Mouse (Mus musculus) limb, embryonic 14.5 days (tissue): ENCODE measurements around the gene Slc2a5. TPM values are rescaled to one million over a fixed set of nuclear protein-coding genes. Genes with fewer than 3 reads are reported as not detected.

Source experiments
- ATAC-seq: fragments of 200-750 bp; cut with Nextera tagmentation; 2 replicates; pipeline ENCODE4 v1.8.0; 2017; ENCODE audit warnings: low read depth, moderate number of reproducible peaks, moderate TSS enrichment; ENCODE audit not compliant: low FRiP score
- DNase-seq: peaks from one replicate; pipeline ENCODE4 v3.0.0-alpha.2; 2015; ENCODE audit warnings: low spot score
- H3K27ac ChIP-seq: fragments of 300-500 bp; sonication (generic); replicated peaks from 2 replicates; pipeline ENCODE4 v1.5.1; 2014; ENCODE audit warnings: low read depth, mild to moderate bottlenecking, low read length, moderate library complexity, mixed read lengths
- H3K27me3 ChIP-seq: fragments of 300-500 bp; sonication (generic); 2 replicates; pipeline ENCODE4 v1.6.1; 2014; ENCODE audit warnings: low read length, mixed read lengths; ENCODE audit not compliant: control insufficient read depth, insufficient read depth
- H3K36me3 ChIP-seq: fragments of 300-500 bp; sonication (generic); 2 replicates; pipeline ENCODE4 v1.6.1; 2014; ENCODE audit warnings: mild to moderate bottlenecking, low read length, moderate library complexity, mixed read lengths; ENCODE audit not compliant: control insufficient read depth, insufficient read depth
- H3K4me1 ChIP-seq: fragments of 300-500 bp; sonication (generic); 2 replicates; pipeline ENCODE4 v1.6.1; 2014; ENCODE audit warnings: antibody characterized with exemption, low read length, mixed read lengths; ENCODE audit not compliant: control insufficient read depth, insufficient read depth
- H3K4me2 ChIP-seq: fragments of 300-500 bp; sonication (generic); replicated peaks from 2 replicates; pipeline ENCODE4 v1.6.1; 2014; ENCODE audit warnings: low read depth, mild to moderate bottlenecking, low read length, moderate library complexity; ENCODE audit not compliant: severe bottlenecking
- H3K4me3 ChIP-seq: fragments of 300-500 bp; sonication (generic); replicated peaks from 2 replicates; pipeline ENCODE4 v1.5.1; 2014; ENCODE audit warnings: low read length
- H3K9ac ChIP-seq: fragments of 300-500 bp; sonication (generic); 2 replicates; pipeline ENCODE4 v1.6.1; 2014; ENCODE audit warnings: mild to moderate bottlenecking, low read depth, low read length, moderate library complexity; ENCODE audit not compliant: severe bottlenecking
- H3K9me3 ChIP-seq: fragments of 300-500 bp; sonication (generic); 2 replicates; pipeline ENCODE4 v1.6.1; 2016; ENCODE audit warnings: low read length; ENCODE audit not compliant: control insufficient read depth
- POLR2A ChIP-seq: fragments of 200-500 bp; IDR thresholded peaks from 2 replicates; pipeline ENCODE4 v1.8.0; 2012; ENCODE audit warnings: inconsistent platforms, mild to moderate bottlenecking, moderate library complexity, borderline replicate concordance; ENCODE audit not compliant: insufficient read depth, insufficient read length; ENCODE audit errors: extremely low read depth
- WGBS: fragments of 180-500 bp; shearing (Covaris S2); extraction: QIAGEN DNeasy Blood & Tissue Kit; methylation state at CpG from one replicate; pipeline ENCODE4 v1.1.7; 2014; 5-methylcytosine and 5-hydroxymethylcytosine counted together
- polyA plus RNA-seq, 2 experiments: library from polyadenylated mRNA; depleted of rRNA in 1 of 2; stranded (reverse) in 1 of 2; unstranded in 1 of 2; fragments of >200 nt; fragmentation: Nextera tagmentation in 1 of 2; extraction: Ambion mirVana in 1 of 2; gene quantifications; 2 replicates each; pipeline versions ENCODE4 v1.2.1 to v1.2.3; 2012 to 2014

Slc2a5 gene
- polyA plus RNA-seq, 2 experiments = 2.2 to 2.6 TPM

DNA sequence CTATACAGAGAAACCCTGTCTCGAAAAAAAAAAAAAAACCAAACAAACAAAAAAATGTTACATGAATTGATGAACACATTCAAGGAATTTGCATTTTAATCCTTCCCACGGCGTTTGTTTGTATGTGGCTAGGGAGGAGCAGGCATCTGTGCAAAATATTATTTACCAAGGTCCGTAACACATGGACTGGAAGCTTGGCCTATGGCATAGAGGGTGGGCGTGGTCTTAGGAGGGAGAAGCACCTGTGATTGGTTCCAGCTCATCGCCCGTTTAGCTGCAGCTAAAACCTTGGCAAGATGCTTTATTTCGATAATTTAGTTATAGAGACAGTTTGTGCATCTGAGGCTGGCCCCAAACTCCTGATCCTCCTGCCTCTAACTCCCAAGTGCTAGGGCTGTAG, 2.3 kb downstream of the Slc2a5 start:
- H3K4me1 ChIP-seq = peaks cover 13% of the 10 kb centered on the region

DNA sequence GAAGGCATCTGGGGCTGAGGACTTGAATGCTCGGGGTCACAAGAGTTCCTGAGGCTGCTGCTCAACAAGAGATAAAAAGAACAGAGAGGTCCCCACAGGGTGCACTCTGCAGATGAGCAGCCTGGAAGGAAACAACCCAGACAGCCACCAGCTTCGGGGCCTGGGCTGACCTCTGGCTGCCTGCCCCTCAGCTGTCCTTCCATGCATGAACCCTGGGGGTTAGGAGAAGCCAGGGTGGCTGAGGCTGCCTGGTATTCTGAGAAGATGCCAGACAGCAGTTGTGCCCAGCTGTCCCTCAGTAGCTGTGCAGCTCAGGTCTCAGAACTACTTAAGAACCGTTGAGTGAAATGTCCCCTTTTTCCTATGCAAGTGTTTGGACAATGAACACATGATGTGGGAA, 3.4 kb downstream of the Slc2a5 start:
- Histone ChIP-seq H3K9me3 (no peaks in the 10 kb centered on the region), H3K4me3 (no peak overlapping the region), H3K27ac (no peak overlapping the region), H3K27me3 (no peaks in the 10 kb centered on the region), H3K4me2 (no peak overlapping the region), H3K9ac (no peak overlapping the region), H3K36me3 (no peaks in the 10 kb centered on the region), H3K4me1 (peaks cover 13% of the 10 kb centered on the region)
- TF ChIP-seq POLR2A = no peak
- DNase-seq = no peak
- 71% methylated on average over 3 of the region's 3 CpGs for WGBS
- no peak for ATAC-seq

More for the DNA sequence above, 2.3 kb downstream of the Slc2a5 start:
- DNase-seq (no peak), ATAC-seq (no peak)
- no peak overlapping the region for H3K9ac ChIP-seq
- H3K9me3 ChIP-seq = no peaks in the 10 kb centered on the region
- no peaks in the 10 kb centered on the region for H3K36me3 ChIP-seq
- no peak overlapping the region for H3K27ac ChIP-seq
- TF ChIP-seq POLR2A = no peak
- no peak overlapping the region for H3K4me3 ChIP-seq
- no peak overlapping the region for H3K4me2 ChIP-seq
- H3K27me3 ChIP-seq = no peaks in the 10 kb centered on the region
- WGBS = 73% methylated on average over 8 of the region's 8 CpGs

DNA sequence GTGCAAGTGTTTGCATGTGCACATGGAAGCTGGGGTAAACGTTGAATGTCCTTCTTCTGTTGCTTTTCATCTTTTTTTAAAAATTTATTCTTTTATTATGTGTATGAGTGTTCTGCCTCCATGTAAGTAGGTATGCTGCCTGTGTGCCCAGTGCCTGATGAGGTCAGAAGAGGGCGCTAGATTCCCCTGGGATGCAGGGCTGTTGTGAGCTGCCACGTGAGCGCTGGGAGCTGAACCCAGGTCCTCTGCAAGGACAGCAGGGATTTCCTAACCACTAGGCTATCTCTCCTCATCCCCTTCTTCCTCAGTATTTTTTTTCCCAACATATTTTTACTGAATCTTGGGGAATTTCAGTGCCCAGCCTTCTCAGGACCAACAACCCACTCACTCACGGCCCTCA, 7.3 kb downstream of the Slc2a5 start:
- Histone ChIP-seq H3K4me2 (no peak overlapping the region), H3K4me3 (no peak overlapping the region), H3K27me3 (no peaks in the 10 kb centered on the region), H3K27ac (no peak overlapping the region), H3K4me1 (no peaks in the 10 kb centered on the region), H3K36me3 (no peaks in the 10 kb centered on the region), H3K9me3 (no peaks in the 10 kb centered on the region), H3K9ac (no peak overlapping the region)
- DNase-seq (no peak), ATAC-seq (no peak)
- TF ChIP-seq POLR2A = no peak
- WGBS = 86% methylated on average over 5 of the region's 5 CpGs

DNA sequence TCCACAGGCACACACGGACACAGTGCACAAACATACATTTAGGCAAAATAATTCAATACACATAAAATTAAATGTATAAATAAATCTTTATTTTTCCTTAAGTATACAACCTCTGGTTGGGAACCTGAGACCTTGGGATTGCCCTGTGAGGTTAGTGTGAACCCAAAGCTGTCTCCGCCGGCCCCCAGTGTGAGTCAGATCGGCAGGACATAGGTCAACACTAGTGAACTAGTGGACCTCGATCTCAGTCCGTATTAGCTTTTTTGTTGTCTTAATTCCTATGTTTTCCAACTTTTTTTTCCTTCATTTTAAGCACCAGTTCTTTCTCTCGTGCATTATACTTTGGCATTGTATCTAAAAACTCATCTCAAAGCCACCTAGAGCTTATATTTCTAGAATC, 8.8 kb downstream of the Slc2a5 start:
- no peak overlapping the region for H3K27ac ChIP-seq
- H3K9me3 ChIP-seq = no peaks in the 10 kb centered on the region
- H3K27me3 ChIP-seq = no peaks in the 10 kb centered on the region
- no peak for DNase-seq
- no peak overlapping the region for H3K4me2 ChIP-seq
- no peak overlapping the region for H3K9ac ChIP-seq
- no peaks in the 10 kb centered on the region for H3K36me3 ChIP-seq
- ATAC-seq = no peak
- no peak for TF ChIP-seq POLR2A
- 91% methylated on average over 7 of the region's 7 CpGs for WGBS
- H3K4me1 ChIP-seq = peaks cover 3% of the 10 kb centered on the region; the same call in 1 of the 2 replicates
- H3K4me3 ChIP-seq = no peak overlapping the region

DNA sequence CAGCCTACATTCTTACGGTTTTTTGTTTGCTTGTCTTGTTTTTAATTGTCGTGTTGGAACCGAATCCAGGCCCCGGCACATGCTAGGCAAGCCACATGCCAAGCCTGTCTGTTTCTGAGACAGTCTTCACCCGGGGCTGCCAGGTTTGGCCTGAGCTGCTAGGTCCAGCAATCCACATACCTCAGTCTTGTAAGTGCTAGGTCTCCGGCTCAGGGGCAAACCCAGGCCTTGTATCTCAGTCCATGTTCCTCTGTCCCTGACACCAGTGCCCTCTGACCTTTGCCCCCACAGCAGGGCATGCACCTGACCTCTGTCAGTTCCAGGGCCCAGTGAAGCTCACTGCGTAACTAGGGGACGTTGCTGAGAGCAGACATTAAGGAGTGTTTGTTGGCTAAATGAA, 9.5 kb downstream of the Slc2a5 start:
- H3K27me3 ChIP-seq = no peaks in the 10 kb centered on the region
- no peak overlapping the region for H3K4me3 ChIP-seq
- H3K9me3 ChIP-seq = no peaks in the 10 kb centered on the region
- no peaks in the 10 kb centered on the region for H3K36me3 ChIP-seq
- H3K9ac ChIP-seq = no peak overlapping the region
- H3K27ac ChIP-seq = no peak overlapping the region
- WGBS = 51% methylated on average over 8 of the region's 8 CpGs
- H3K4me1 ChIP-seq = peaks cover 3% of the 10 kb centered on the region; the same call in 1 of the 2 replicates
- no peak for DNase-seq
- no peak for TF ChIP-seq POLR2A
- ATAC-seq = no peak
- no peak overlapping the region for H3K4me2 ChIP-seq

DNA sequence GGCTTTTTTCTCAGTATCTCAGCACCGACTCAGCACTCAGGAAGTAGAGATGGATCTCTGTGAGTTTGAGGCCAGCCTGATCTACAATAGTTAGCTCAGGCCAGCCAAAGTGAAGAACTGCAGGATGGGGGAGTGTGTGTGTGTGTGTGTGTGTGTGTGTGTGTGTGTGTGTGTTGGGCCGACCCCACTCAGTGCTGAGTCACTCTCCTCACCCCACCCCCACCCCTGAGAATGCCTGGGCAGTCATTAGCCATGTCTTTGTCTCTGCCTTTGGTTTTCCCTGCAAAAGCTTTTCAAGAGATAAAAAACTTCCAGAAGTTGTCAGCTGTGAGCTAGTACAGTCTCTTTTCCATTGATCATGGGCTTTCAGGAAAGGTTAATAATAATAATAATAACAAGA, 11.6 kb downstream of the Slc2a5 start:
- TF ChIP-seq POLR2A = no peak
- no peak for ATAC-seq
- H3K9me3 ChIP-seq = no peaks in the 10 kb centered on the region
- H3K4me1 ChIP-seq = peaks cover 3% of the 10 kb centered on the region; the same call in 1 of the 2 replicates
- no peak overlapping the region for H3K4me3 ChIP-seq
- H3K27ac ChIP-seq = no peak overlapping the region
- DNase-seq = no peak
- no peaks in the 10 kb centered on the region for H3K36me3 ChIP-seq
- no peak overlapping the region for H3K9ac ChIP-seq
- H3K27me3 ChIP-seq = no peaks in the 10 kb centered on the region
- H3K4me2 ChIP-seq = no peak overlapping the region
- WGBS = 33% methylated on average over 2 of the region's 2 CpGs
